Comparison of ENCODE assay signal across 8 mouse cellular contexts in the genomic region with DNA sequence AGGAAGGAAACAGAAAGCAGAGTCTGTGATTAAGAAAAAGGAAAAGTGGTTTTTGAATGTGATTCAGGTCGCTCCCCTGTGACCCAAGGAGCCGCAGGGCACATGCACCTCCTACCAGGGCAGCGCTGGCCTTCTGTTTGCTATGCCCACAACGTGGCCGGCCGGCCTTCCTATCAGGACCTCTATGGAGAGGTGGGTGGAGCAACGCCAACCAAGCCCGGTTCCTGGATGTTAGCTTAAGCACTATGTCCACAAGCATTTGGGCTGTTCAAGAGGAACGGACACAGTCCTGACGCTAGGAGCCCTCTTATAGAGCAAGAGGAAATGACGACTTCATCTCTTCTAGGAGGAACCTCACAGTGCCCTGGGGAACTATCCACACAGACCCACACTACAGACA.
DNase-seq lines count a peak whose midpoint lies in the region; ATAC-seq and TF ChIP-seq lines count a peak whose summit lies in the region.

No protein-coding gene starts in this region.

- peaks cover 22% of the 10 kb centered on the region for H3K4me1 ChIP-seq in heart, embryonic 13.5 days
- no peaks in the 10 kb centered on the region; the same call in 1 of the 2 replicates for H3K4me1 ChIP-seq in megakaryocyte, embryonic 14.5 days

- no peak overlapping the region for H3K9ac ChIP-seq in heart, embryonic 13.5 days

- ATAC-seq in heart, embryonic 13.5 days (ENCODE audit: extremely low read depth, insufficient number of reproducible peaks, low FRiP score, low TSS enrichment) = no peak
- no peak for ATAC-seq in frontal cortex, adult (ENCODE audit: low TSS enrichment)

- peak overlapping the region; percentile 43 for H3K4me2 ChIP-seq in heart, embryonic 13.5 days

- intact Hi-C loops in gastrocnemius, adult 2 months (cut with DNase I) = no loop called here
- intact Hi-C loops in gastrocnemius, postnatal 36 days (cut with DNase I) = no loop called here

- DNase-seq in gastrocnemius, adult 2 months = no peak
- DNase-seq in gastrocnemius, postnatal 36 days = no peak
- peak; percentile 41 for DNase-seq in kidney, postnatal 14 days
- DNase-seq in left cerebral cortex, adult 9 months (ENCODE audit: low spot score in 2 of 2) = no peak
- no peak for DNase-seq in gastrocnemius, postnatal 25 days

- H3K9me3 ChIP-seq in heart, embryonic 13.5 days = no peaks in the 10 kb centered on the region
- peaks cover 61% of the 10 kb centered on the region for H3K9me3 ChIP-seq in megakaryocyte, embryonic 14.5 days

- no peak for TF ChIP-seq CTCF in gastrocnemius, adult 2 months (IDR thresholded peaks at IDR 0.05)

- peak overlapping the region; percentile 7; the same call in 1 of the 2 replicates for H3K4me3 ChIP-seq in gastrocnemius, adult 2 months
- H3K4me3 ChIP-seq in heart, embryonic 13.5 days = 0 out of 2 replicates have a peak overlapping the region, but pooled peaks have one; percentile 10
- H3K4me3 ChIP-seq in megakaryocyte, embryonic 14.5 days (replicated peaks) = peak overlapping the region; percentile 8

- H3K36me3 ChIP-seq in heart, embryonic 13.5 days = no peaks in the 10 kb centered on the region
- no peaks in the 10 kb centered on the region for H3K36me3 ChIP-seq in megakaryocyte, embryonic 14.5 days (replicated peaks; ENCODE audit: low read length)

- 55% methylated on average over 11 of the region's 11 CpGs for WGBS in heart, embryonic 13.5 days

- 0 out of 2 replicates have a peak, but pooled peaks cover 3% of the 10 kb centered on the region for H3K27me3 ChIP-seq in heart, embryonic 13.5 days (replicated peaks)
- H3K27me3 ChIP-seq in megakaryocyte, embryonic 14.5 days (replicated peaks) = no peaks in the 10 kb centered on the region

- H3K27ac ChIP-seq in gastrocnemius, adult 2 months = no peak overlapping the region
- no peak overlapping the region for H3K27ac ChIP-seq in heart, embryonic 13.5 days (replicated peaks)
